Mouse (Mus musculus) spleen, adult 12 weeks (tissue): ENCODE measurements around the gene Pknox2.

Experiments
- DNase-seq: peaks from one replicate; pipeline ENCODE4 v3.0.0; 2022; ENCODE audit warnings: low spot score

Pknox2 gene

DNA sequence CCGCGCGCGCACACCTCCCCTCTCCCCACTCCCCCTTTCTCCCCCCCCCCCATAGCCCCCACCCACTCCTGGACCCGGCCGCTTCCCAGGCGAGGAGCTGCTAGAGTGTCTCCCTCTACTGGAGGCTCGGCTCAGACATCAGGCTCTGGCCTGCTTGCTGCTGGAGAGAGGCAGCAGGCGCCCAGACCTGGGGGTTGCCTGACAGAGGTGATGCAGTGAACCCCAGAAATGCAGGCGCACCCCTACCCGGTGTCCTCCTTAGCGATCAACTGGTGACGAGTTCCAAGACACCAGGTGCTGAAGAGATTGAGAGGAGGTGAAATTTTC, at the start of gene Pknox2:
TSS of gene Pknox2 (minus strand) at position 49 of the 327 bp plus-strand sequence.
- no peak for DNase-seq

DNA sequence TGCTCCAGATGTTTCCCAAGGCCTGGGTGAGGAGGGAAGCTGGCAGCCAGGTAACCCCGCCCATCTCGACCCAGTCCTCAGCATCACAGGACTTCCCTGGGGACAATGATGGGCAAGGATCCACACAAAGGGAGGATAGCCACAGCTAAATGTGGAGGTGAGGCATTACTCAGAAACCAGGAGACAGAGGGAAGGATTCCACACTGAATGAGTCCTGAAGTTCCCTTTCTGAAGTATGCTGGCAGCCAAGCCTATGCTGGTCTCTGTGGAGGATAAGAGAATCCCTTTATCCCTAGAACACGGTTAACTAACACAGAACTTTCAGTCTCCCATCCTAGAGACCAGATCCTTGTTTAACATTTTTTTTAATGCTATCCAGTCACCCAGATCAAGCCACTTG, 40.8 kb upstream of the Pknox2 start:
- DNase-seq = no peak

DNA sequence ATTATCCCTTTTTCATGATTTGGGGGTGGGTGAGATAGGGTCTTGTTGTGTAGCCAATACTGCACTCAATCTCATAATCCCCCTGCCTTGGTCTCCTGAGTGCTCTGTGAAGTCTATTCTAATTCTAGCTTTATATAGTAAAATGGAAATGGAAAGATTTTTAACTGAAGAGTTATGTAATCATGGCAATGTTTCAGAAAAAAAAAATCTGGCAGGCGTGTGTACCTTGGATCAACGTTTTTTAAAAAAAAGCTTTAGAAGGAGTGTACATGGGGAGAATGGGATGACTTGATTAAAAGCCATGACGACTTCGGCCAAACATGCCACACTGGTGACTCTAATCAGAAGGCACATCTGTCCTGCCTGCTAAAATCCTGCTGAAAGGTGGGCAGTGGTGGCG, 40.2 kb upstream of the Pknox2 start:
- no peak for DNase-seq

DNA sequence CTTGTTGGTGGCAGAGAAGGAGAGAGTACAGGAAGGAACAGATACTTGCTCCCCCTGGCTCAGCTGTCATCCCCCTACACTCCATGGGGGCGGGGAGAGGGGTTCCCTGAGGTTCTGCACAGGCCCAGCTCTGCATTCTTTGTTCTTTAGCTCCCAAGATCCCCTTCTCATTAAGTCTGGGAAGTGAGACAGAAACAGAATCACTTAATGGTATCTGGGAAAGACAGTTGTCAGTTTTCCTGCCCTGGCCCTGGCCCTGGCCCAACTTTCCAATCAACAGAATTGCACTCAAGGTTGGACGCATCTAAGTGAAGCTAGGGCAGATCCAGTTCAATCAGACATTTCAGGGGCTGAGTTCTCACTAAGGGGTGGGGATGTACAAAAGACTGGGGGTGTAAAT, 36.0 kb upstream of the Pknox2 start:
- DNase-seq = no peak

DNA sequence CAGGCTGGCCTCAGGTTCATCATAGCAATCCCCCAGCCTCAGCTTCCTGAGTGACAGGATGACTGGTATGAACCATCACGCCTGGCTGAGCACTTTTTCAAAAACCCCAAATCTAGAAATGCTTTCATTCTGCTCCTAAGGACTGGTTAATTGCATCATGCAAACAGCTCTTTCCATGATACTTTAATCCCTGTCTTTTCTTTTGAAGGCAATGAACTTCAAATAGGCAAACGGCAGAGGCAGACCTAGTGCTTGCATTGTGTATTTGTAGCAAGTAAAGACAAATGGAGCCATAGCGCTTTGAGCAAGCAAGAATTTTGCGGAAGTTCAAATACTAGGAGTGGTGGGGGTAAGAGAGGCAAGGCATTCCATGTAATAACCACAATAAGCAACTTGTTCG, 34.4 kb upstream of the Pknox2 start:
- DNase-seq = no peak

DNA sequence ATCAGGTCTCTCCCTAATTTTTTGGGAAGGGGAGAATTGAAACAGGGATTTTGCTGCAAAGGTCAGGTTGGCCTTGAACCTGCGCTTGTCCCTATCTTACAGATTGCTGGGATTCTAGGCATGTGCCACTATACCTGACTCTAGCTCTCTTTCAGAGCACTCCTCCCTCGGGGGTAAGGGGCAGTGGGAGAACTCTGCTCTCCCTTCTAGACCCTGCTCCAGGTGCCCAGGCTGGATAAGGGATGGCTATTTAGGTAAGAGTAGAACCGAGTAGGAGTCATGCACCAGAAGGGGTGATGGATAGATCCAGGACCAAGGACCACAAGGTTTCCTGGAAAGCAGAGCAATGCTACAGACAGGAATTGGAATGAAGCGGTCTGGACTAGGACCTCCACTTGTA, 32.4 kb upstream of the Pknox2 start:
- DNase-seq = no peak

DNA sequence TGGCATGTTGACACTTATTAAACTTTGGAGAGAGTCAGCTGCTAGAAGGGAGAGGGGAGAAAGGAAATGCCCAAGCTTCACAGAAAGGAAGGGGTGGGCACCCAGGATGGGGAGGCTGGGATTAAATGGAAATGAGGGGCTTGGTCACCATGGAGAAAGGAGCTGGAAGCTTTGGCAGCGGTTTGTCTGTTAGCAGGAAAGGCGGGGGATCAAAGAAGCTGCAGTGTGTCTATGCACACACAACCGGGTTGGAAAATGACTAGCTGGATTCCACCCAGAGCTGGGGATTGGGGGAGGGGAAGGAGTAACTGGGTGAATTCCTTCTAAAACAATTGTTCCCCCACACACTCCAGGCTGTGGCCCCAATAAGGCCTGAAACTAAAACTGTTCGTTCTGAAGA, 31.7 kb upstream of the Pknox2 start:
- DNase-seq = no peak

DNA sequence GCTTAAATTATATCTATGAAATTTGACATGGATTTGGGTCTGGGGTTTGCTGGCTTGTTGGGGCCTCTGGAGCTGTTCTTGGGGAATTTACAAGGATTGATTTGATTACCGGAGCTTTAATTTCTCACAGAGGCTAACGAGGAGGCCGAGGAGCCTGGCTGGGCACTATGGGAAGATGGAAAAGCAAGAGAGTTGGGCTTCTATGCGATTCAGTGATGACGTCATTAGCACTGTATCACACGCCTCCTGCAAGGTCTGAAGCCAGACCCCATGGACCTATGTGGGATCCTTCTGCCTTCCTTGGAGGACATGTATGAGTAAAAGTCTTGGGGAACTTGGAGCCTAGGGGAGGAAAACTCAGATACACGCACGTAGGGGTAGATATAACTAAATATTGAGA, 30.3 kb upstream of the Pknox2 start:
- no peak for DNase-seq

DNA sequence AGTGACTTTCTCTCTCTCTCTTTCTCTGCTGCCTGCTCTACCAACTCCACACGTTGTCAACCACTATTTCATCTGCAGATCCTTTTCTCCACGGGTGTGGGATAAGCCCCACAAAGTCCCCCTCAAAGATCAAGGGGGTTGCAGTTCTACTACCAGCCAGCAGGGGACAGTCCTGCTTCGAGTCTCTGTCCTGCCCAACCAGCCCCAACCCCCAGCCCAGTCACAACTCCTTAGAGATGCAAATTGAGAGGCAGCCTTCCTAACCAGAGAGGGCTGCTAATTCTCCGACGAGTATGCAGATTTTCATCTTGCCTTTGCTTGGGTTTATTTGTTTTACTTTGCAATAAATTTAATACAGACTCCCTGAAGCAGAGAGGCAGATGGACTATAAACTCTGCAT, 29.9 kb upstream of the Pknox2 start:
- peak; percentile 3 for DNase-seq

DNA sequence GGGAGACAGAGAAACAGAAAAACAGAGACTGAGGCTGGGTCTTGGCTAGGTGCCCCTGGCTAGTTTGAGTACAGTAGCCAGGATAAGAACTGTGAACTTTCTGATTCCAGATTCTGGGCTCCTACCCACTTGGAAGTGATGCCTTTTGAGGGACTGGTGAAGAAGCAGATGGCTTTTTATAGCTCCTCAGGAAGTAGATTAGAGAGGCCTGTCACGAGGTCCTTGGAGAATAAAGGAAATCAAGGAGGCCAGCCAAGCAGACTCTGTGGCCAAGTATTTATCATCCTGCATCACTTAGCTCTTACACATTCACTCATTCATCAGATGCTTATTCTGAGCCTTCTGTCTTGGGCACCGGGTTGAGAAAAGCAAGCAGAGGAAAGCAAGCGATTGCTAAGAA, 28.8 kb upstream of the Pknox2 start:
- DNase-seq = no peak

DNA sequence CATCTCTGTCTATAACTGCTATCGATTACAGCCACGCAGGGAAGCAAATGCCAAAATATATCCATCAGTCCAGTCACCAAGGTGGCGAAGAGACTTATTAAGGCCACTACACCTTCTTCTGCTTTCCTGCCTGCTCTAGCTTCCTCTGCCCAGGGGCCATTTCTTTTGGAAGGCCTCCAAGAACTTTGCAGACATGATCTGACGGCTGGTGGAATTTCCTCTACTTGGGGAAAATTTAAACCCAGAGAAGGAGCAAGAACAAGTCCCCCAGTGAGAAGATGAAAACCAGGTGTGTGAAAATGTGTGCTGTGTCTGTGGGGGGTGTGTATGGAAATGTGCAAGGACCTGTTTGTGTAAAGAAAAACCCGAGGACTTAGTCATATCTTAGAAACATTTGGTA, 26.2 kb upstream of the Pknox2 start:
- no peak for DNase-seq

DNA sequence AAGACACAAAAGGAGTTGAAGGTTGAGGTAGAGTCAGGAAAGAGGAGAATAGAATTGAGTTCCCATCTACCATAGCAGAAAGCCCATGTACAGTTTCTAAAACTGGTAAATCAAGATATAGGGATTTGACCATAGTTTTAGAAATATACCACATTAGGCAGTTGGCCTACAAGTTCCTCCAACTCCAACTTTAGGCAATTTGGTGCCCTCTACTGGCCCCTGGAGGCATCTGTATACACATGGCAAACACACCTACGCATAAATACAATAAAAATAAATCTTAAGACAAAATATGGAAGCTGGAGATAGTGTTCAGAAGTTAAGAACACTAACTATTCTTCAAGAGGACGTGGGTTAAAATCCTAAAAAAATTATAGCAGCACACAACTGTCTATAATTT, 19.7 kb upstream of the Pknox2 start:
- DNase-seq = no peak

DNA sequence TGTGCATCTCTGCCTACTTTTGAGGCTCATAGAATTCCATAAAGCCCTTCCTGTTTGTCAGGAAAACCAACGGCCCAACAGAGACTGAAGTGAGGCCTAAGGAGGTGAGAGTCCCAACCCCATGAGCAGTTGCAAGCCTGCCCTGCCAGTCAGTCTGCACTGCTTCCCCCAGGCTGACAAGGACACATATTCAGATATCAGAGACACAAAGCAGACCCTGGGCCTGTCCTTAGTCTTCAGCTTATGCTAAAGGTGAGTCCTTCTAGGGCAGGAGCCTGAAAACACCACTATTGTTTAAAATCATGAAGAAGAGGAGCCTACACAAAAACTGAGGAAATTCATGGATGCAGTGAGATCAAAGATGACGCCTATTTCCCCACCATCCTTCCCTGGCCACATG, 13.5 kb upstream of the Pknox2 start:
- no peak for DNase-seq

DNA sequence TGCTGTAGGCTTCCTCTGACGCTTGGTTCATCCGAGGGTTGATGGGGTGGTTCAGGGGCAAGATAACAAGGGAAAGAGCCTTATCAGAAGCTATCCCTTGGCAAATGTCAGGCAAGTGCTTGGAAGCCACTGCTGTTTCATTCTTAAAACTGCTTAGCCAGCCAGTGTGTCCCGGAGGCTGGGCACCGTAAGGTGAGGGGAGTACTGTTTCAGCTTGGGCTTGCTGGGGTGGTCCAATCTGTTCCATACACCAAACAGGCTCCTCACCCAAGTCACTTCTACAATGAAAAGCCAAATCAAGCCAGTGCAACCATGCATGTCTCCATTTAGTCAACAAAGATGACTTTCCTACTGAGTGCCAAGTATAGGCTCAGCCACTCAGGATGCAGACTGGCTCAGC, 679 bp upstream of the Pknox2 start:
- DNase-seq = no peak

DNA sequence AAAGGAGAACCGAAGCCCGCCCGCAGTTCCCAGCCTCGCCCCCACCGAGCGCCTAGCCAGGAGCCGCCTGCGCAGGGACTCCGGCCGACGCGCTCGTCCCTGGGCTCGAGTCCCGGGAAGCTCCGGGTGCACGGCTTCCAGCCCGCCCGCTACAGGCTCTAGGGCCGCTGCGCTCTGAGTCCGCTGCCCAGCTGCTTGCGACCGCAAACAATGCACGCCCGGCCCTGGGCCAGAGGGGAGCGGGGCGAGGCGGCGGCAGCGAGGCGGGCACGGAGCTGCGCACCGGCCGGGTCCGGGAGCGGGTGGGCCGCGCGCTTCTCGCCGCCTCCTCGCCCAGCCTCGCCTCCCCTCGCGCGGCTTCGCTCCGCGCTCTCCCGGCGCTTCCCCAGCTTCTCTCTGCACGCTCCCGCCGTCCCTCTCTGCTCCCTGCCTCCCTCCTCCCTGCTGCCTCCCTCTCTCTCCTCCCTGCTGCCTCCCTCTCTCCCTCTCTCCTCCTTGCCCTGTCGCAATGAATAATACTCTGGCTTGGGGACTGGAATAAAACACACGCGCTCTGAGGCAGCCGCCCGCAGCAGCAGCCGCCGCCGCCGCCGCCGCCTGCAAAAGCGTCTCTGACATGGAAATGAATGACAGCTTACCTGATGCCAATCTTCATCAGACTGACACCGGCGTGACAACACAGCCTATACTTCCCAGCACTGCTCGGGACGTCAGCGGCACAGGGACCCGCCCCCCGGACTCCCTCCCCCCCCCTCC, 426 bp downstream of the Pknox2 start:
- no peak for DNase-seq

DNA sequence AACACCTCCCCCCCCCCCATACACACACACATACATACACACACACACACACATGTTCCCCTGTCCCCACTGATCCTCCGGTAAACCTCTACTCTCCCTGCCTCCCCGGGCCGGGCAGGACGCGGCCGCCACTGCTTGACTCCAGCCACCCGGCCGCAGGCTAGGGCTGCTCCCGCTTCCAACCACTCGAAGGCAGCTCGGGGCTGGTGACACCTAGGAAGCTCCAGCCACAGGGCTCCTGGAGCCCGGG, 929 bp downstream of the Pknox2 start:
- no peak for DNase-seq

DNA sequence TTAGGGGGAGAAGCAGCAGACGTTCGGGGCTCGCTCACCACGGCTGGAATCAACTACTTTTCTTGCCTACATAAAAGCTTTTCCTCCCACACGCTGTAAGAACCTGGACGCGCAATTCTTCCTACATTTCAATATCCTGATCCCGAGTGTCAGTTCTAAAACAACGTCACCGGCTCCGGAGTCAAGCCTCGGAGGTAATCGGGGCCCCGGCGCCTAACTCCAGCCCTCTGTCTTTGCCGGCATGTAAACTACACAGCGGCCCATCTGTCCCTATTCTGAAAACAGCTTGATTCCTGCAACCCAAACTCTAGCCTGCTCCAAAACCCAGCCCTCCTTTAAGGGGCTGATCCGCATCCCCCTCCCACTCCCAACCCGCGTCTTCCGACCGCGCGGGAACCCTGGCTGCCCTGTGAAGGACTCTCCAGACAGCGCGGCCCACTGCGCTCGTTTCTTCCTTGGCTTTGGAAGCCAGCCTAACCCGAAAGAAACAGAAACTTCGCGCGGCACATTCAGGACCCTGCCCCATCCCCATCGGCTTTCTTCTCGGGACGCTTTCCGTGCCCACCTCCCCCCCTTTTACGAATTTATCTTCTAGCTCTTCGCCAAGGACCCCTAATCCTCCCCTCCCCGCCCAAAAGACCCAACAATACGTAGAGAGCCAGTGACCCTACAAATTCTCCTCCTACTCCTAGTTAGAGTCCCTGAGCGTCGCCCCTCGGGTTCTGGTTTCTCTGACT, 1.4 kb downstream of the Pknox2 start:
- DNase-seq = no peak

DNA sequence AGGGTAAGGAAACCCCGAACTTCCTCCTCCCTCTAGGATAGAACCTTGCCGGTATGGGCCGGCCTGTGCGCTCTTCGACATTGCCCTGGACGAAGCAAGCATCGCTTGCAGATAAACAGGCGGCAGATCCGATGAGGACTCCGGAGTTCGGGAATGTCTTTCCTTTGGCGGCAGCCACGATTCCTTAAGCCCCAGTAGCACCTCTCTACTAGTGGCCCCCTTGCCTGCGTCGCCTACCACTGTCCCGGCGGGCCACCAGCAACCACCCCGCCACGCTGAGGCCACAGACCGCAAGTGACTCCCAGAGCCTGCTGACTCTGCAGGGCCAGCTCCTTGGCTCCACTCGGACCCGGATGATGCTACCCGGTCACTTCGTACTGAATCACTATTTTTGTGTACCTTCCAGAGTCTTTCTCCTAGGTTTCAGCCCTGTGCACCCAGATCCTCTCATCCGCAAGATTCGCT, 2.0 kb downstream of the Pknox2 start:
- no peak for DNase-seq

DNA sequence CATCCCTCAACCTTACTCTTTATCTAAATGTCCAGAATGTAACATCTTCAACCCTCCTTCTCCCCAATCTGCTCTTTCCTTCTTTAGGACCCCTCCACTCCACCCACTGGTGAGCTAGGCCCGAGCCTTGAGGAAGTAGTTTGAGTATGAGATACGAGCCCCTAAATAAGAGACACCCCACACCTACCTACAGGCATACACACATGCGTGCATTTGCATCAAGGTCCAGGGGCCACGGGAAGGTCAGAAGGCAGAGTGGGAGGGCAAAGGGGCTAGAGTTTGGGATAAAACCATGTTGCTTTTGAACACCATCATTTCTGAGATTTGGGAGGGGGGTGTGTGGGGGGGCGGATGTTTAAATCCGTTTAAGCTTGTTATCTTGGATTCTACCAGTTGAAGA, 2.5 kb downstream of the Pknox2 start:
- DNase-seq = no peak

DNA sequence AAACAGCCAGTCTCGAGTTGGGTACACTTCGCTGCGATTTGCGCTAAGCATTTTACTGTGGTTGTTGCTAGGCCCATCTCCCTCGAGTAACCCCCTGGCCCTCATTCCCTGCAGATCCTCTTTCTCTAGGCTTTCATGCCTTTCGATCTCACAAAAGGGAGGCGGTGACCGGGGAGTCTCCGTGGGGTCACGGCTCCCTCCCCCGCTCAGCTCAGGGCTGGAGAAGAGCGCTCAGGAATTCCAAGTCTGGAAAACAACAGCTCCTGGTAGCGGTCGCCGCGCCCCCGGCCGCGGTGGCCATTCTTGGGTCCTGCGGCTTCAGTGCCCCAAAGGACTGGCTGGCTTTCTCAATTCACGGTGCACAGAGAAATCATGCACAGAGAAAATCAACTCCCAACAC, 3.0 kb downstream of the Pknox2 start:
- no peak for DNase-seq

DNA sequence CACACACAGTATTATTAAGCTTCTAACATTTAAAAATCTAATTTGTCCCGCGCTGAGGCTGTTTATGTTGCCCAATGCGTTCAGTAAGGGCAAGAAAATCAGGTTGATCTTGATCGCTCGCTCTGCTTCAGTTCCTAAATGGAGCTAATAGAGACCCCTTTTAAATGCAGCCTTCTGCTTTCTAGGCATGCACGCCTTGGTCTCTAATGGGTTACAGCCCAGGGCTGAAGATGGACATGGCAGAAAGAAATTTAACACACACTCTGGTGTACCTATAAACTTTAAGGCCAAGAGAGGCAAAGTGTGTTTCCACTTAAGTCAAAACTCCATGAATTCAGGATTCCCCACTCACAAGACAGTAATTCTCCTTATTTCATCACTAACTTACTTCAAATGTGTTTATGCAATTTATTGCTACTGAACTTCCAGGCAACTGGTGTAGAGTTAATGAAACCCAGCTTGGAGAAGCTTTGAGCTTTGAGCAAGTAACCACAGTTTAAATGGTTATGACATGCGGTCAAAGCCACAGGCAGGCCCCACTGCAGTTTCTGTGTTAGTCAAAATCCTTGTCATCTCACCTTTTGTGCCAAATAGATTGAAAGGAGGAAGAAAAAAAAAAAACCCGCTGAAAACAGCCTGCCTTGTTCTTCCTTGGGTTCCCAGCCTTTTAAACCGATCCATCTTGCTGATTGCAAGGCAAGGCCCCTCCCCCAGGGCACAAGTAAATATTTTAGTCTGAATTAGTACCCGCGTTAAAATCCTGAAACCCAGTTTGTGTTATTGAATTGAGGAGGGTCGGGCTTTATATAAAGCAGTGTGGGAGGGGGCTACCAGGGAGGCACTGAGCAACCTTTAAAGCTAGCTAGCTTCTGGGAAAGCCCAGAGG, 3.9 kb downstream of the Pknox2 start:
- no peak for DNase-seq

DNA sequence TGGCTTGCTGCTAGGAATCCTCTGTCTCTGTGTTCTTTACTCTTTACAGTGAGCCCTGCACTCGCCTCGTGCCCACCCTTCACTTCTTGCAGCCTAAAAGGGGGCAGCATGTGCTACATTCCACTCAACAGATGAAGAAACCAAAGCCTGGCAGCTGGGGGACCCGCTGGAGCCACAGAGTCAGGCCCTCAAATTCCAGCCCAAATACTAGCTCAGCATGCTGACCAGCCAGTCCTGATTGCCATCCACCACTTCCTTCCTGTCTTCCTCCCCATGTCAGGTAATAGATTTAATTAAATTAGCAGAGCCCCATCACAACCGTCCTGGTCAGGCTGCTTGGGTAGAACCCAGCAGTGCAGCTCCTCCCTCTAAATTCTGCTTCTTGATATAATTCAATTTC, 5.1 kb downstream of the Pknox2 start:
- no peak for DNase-seq

DNA sequence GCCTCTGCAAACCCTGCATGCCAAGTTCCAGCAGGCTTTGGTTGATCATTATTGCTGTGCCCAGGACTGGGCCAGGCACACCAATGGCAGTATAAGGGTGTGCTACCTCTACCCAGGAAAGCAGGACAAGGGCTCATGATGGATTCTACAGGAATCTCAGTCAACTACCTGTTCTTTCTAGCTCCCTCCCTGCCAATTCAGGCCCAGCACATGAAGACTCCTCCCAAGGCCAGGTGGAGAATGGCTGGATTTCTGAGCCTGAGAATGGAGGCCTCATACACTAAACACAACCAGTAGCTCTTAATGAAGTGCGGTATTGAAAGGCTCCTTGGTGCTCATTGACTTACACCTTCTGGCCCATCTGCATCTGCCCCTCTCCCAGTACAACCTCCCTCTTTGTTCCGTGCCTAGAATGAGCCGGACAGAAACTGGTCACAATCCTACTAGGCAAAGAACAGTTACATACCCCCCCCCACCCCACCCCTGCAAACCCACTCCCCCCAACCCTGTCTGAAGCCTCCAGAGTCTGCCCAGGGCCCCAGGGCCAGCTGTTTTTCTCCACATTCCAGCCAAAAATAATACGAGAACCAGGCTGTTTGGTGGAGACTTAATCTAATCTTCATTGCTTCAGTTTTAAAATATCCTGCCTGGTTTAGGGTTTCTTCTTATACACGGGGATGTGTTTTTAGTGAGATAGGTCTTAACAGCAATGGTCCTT, 6.6 kb downstream of the Pknox2 start:
- DNase-seq = no peak
